Mouse (Mus musculus): ENCODE data around the gene AC140267.1. TPM values are rescaled to one million over a fixed set of nuclear protein-coding genes. Genes with fewer than 3 reads are reported as not detected.

The AC140267.1 gene
- polyA plus RNA-seq, 1 experiment from 2014 or later: not detected

- H3K9me3 ChIP-seq (ENCODE audit: control insufficient read depth, low read length): no peaks in the 10 kb centered on the region
- no peak overlapping the region for H3K27ac ChIP-seq (replicated peaks; ENCODE audit: low read depth, low read length)
- ATAC-seq (ENCODE audit: insufficient number of reproducible peaks, low FRiP score, low TSS enrichment, low read depth) (no peak), DNase-seq (ENCODE audit: low spot score) (peak; percentile 78)
- H3K4me1 ChIP-seq (ENCODE audit: control insufficient read depth, insufficient read depth, low read length): no peaks in the 10 kb centered on the region
- H3K9ac ChIP-seq (ENCODE audit: low read length): no peak overlapping the region
- H3K4me2 ChIP-seq (ENCODE audit: low read depth, severe bottlenecking): no peak overlapping the region
- H3K27me3 ChIP-seq (ENCODE audit: control insufficient read depth, insufficient read depth, low read length): peaks cover 11% of the 10 kb centered on the region
- H3K36me3 ChIP-seq (ENCODE audit: control insufficient read depth, insufficient read depth, low read length): no peaks in the 10 kb centered on the region
- H3K4me3 ChIP-seq (ENCODE audit: low read depth, low read length): no peak overlapping the region
- 23% methylated on average over 6 of the region's 6 CpGs for whole genome bisulfite sequencing
These were observed 45.0 kb downstream of the AC140267.1 start for GRCm38 (mm10) chr15:80280646-80281045.

Other genes with a start within 250 kb of the AC140267.1 start
- gene Pdgfb, start 220.9 kb upstream of the AC140267.1 start, polyA plus RNA-seq (2014; fragmentation: Nextera tagmentation; extraction: Ambion mirVana): 1.6 and 2.4 TPM in 2 replicates
- gene Syngr1, start 144.5 kb upstream of the AC140267.1 start, polyA plus RNA-seq (2014; fragmentation: Nextera tagmentation; extraction: Ambion mirVana): 3.0 and 4.1 TPM in 2 replicates
- 1,283 and 1,338 TPM in 2 replicates for gene Rpl3, start 144.0 kb upstream of the AC140267.1 start, polyA plus RNA-seq (2014; fragmentation: Nextera tagmentation; extraction: Ambion mirVana)
- 35.4 and 35.5 TPM in 2 replicates for gene Tab1, start 102.7 kb upstream of the AC140267.1 start, polyA plus RNA-seq (2014; fragmentation: Nextera tagmentation; extraction: Ambion mirVana)
- gene Mgat3, start 62.1 kb upstream of the AC140267.1 start, polyA plus RNA-seq (2014; fragmentation: Nextera tagmentation; extraction: Ambion mirVana): 6.5 and 6.8 TPM in 2 replicates
- gene Mief1, start 1.8 kb upstream of the AC140267.1 start, polyA plus RNA-seq (2014; fragmentation: Nextera tagmentation; extraction: Ambion mirVana): 33.8 and 36.7 TPM in 2 replicates
- 110 and 125 TPM in 2 replicates for gene Atf4, start 19.3 kb downstream of the AC140267.1 start, polyA plus RNA-seq (2014; fragmentation: Nextera tagmentation; extraction: Ambion mirVana)
- 74.7 and 79.0 TPM in 2 replicates for gene Rps19bp1, start 28.5 kb downstream of the AC140267.1 start, polyA plus RNA-seq (2014; fragmentation: Nextera tagmentation; extraction: Ambion mirVana)
- 0.01 TPM in 1 of 2 replicates, not detected in the other for gene Cacna1i, start 51.4 kb downstream of the AC140267.1 start, polyA plus RNA-seq (2014; fragmentation: Nextera tagmentation; extraction: Ambion mirVana)